Mouse (Mus musculus) lung, embryonic 14.5 days (tissue): ENCODE results near the gene Naxe. TPM values are rescaled to one million over a fixed set of nuclear protein-coding genes. Genes with fewer than 3 reads are reported as not detected.

Experiments
- ATAC-seq: fragments of 200-750 bp; cut with Nextera tagmentation; 2 replicates; pipeline ENCODE4 v1.8.0; 2017; ENCODE audit warnings: mild to moderate bottlenecking, moderate TSS enrichment, moderate library complexity; ENCODE audit not compliant: insufficient read depth
- DNase-seq: peaks from one replicate; pipeline ENCODE4 v3.0.0-alpha.2; 2015
- H3K27ac ChIP-seq: fragments of 300-500 bp; sonication (generic); 2 replicates; pipeline ENCODE4 v1.5.1; 2014; ENCODE audit warnings: low read depth, mild to moderate bottlenecking, moderate library complexity
- H3K27me3 ChIP-seq: fragments of 300-500 bp; sonication (generic); 2 replicates; pipeline ENCODE4 v1.6.1; 2014; ENCODE audit warnings: low read length, control low read depth; ENCODE audit not compliant: insufficient read depth
- H3K36me3 ChIP-seq: fragments of 300-500 bp; sonication (generic); 2 replicates; pipeline ENCODE4 v1.6.1; 2014; ENCODE audit warnings: control low read depth; ENCODE audit not compliant: insufficient read depth
- H3K4me1 ChIP-seq: fragments of 300-500 bp; sonication (generic); 2 replicates; pipeline ENCODE4 v1.6.1; 2014; ENCODE audit warnings: antibody characterized with exemption, control low read depth; ENCODE audit not compliant: insufficient read depth
- H3K4me2 ChIP-seq: fragments of 300-500 bp; sonication (generic); 2 replicates; pipeline ENCODE4 v1.6.1; 2014; ENCODE audit warnings: mild to moderate bottlenecking
- H3K4me3 ChIP-seq: fragments of 300-500 bp; sonication (generic); 2 replicates; pipeline ENCODE4 v1.5.1; 2014; ENCODE audit warnings: low read depth, low read length
- H3K9ac ChIP-seq: fragments of 300-500 bp; sonication (generic); 2 replicates; pipeline ENCODE4 v1.6.1; 2014
- H3K9me3 ChIP-seq: fragments of 300-500 bp; sonication (generic); 2 replicates; pipeline ENCODE4 v1.6.1; 2016; ENCODE audit warnings: low read depth, low read length, control low read depth
- CTCF ChIP-seq: IDR thresholded peaks from 2 replicates; pipeline ENCODE4 v1.5.1; 2016; ENCODE audit warnings: antibody characterized with exemption, low read depth
- WGBS: fragments of 180-500 bp; shearing (Covaris S2); extraction: QIAGEN DNeasy Blood & Tissue Kit; methylation state at CpG from one replicate; pipeline ENCODE4 v1.1.7; 2014; 5-methylcytosine and 5-hydroxymethylcytosine counted together
- polyA plus RNA-seq: library from polyadenylated mRNA; unstranded; fragments of >200 nt; fragmentation: Nextera tagmentation; extraction: Ambion mirVana; gene quantifications from 2 replicates; pipeline ENCODE4 v1.2.1, GENCODE M21; 2014

The Naxe gene
- polyA plus RNA-seq, 1 experiment from 2014 or later: 192 TPM

DNA sequence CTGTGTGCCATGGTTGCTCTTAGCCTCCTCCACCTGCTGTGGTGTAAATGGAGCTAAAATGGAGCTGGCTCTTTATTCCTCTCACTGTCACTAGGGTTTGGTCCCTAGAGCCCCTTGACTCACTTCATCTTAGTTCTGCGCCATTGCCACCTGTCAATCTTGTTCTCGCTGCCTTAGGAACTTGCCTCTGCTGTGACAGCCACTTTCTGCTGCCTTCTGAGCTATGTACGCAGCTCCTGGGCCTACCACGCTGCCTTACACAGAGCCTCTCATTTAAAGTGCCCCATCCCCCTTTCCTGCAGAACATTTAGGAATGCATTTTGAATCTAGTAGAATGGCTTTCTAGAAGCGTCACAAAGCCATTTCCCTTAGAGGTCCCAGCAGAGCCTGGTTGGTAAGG lies 35.8 kb upstream of the Naxe start:
- DNase-seq (no peak), ATAC-seq (no peak)
- Histone ChIP-seq H3K4me3 (no peak overlapping the region), H3K27ac (no peak overlapping the region), H3K4me2 (no peak overlapping the region), H3K27me3 (no peaks in the 10 kb centered on the region), H3K9ac (no peak overlapping the region), H3K9me3 (no peaks in the 10 kb centered on the region), H3K36me3 (peaks cover 90% of the 10 kb centered on the region), H3K4me1 (no peaks in the 10 kb centered on the region)
- no peak for TF ChIP-seq CTCF
- WGBS: 83% methylated on average over 5 of the region's 5 CpGs

DNA sequence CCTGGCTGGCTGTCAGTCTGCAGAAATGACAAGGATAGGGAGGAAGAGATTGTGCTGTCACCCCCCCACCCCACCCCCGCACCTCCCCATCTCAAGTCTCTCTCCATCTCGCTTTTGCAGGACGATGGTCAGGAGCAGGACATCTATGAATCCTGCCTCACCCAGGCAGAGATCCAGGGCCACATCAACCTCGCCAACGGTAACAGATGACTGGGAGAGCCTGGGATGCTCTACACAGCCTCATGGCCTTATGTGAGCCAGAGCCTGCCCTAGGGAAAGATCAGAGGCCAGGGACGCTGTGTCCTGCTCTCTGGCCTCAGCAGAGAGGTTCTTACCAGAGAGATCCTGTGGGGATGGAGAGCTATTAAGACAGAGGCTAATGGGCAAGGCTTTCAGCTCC lies 32.3 kb upstream of the Naxe start:
- no peaks in the 10 kb centered on the region for H3K4me1 ChIP-seq
- H3K36me3 ChIP-seq: peaks cover 92% of the 10 kb centered on the region
- no peak for ATAC-seq
- 97% methylated on average over 6 of the region's 6 CpGs for WGBS
- no peak overlapping the region for H3K27ac ChIP-seq
- no peak overlapping the region for H3K9ac ChIP-seq
- no peak for DNase-seq
- no peaks in the 10 kb centered on the region for H3K9me3 ChIP-seq
- no peak for TF ChIP-seq CTCF
- no peaks in the 10 kb centered on the region for H3K27me3 ChIP-seq
- H3K4me2 ChIP-seq: no peak overlapping the region
- no peak overlapping the region for H3K4me3 ChIP-seq

DNA sequence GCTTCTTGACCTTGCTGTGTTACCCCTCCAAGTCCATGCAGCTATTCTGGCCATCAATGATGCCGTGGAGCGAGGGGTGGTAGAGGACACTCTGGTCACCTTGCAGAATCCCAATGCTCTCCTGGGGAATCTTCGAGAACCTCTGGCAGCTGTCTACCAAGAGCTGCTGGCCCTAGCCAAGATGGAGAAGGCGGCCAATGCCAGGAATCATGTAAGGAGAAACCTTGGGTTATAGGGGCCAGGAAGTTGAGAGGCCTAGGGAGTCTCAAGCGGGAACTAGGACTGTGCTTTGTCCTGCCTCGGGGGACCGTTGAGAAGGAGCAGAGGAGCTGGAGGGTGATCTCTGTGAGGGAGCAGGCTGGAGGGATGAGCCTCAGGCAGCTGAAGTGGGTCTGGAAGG lies 31.8 kb upstream of the Naxe start:
- H3K4me2 ChIP-seq: no peak overlapping the region
- no peaks in the 10 kb centered on the region for H3K9me3 ChIP-seq
- DNase-seq: no peak
- no peaks in the 10 kb centered on the region for H3K4me1 ChIP-seq
- no peak for ATAC-seq
- no peaks in the 10 kb centered on the region for H3K27me3 ChIP-seq
- no peak overlapping the region for H3K27ac ChIP-seq
- 88% methylated on average over 7 of the region's 7 CpGs for WGBS
- TF ChIP-seq CTCF: no peak
- H3K9ac ChIP-seq: no peak overlapping the region
- H3K36me3 ChIP-seq: peaks cover 91% of the 10 kb centered on the region
- no peak overlapping the region for H3K4me3 ChIP-seq

DNA sequence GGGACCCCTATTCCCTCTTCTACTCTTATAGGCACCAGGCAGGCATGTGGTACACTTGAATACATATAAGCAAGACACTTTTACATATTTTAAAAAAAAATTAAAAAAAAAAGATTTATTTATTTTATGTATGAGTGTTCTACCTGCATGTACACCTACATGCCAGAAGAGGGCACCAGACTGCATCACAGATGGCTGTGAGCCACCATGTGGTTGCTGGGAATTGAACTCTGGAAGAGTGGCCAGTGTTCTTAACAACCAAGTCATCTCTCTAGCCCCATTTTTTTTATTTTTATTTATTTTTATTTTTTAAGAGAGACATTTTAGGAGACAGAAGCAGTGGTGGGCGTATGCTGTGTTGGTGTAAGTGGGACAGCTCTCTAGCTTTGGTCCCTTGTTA lies 29.4 kb upstream of the Naxe start:
- Histone ChIP-seq H3K4me3 (no peak overlapping the region), H3K4me1 (0 out of 2 replicates have a peak, but pooled peaks cover 3% of the 10 kb centered on the region), H3K9ac (no peak overlapping the region), H3K4me2 (no peak overlapping the region), H3K27ac (no peak overlapping the region), H3K27me3 (no peaks in the 10 kb centered on the region), H3K36me3 (peaks cover 81% of the 10 kb centered on the region), H3K9me3 (no peaks in the 10 kb centered on the region)
- DNase-seq: peak; percentile 77
- peak; percentile 76 for TF ChIP-seq CTCF
- ATAC-seq: no peak
- 84% methylated on average over 1 of the region's 1 CpGs for WGBS

DNA sequence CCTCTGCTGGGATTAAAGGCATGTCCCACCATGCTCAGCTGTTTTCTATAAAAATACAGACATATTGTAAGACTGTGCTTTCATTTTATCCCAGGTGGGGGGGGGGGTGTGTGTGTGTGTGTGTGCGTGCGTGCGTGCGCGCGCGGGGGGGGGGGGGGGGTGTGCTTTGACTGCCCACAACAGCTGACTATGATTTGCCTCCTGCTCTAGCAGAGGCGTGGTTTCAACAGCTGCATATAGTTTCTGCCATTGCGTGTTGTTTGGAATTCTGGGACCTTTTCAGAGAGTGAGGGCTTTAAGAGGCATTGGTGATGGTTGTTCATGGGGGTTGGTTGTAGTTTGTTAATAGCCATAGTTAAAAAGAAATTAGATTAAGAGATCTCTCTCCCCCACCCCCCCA lies 27.2 kb upstream of the Naxe start:
- WGBS: 93% methylated on average over 8 of the region's 9 CpGs
- Histone ChIP-seq H3K27me3 (no peaks in the 10 kb centered on the region), H3K4me2 (no peak overlapping the region), H3K9ac (no peak overlapping the region), H3K4me1 (0 out of 2 replicates have a peak, but pooled peaks cover 3% of the 10 kb centered on the region), H3K27ac (no peak overlapping the region), H3K4me3 (no peak overlapping the region), H3K36me3 (peaks cover 59% of the 10 kb centered on the region), H3K9me3 (no peaks in the 10 kb centered on the region)
- no peak for TF ChIP-seq CTCF
- no peak for ATAC-seq
- DNase-seq: no peak

DNA sequence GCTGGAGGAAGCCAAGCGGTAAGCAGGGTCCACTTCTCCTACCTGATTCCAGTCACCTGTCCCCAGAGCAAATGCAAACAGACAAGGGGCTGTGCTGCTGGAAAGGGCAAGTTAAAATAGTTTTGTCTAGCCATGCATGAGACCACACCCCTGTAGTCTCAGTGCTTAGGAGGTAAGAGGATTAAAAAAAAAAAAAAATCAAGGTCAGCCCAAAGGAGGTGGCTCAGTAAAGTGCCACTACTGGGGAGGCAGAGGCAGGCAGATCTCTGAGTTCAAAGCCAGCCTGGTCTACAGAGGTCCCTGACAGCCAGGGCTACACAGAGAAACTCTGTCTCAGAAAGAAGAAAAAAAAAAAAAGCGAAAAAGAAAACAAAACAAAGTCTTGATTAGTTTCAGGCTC lies 25.7 kb upstream of the Naxe start:
- ATAC-seq (no peak), DNase-seq (no peak)
- H3K4me3 ChIP-seq: no peak overlapping the region
- WGBS: 94% methylated on average over 2 of the region's 2 CpGs
- H3K4me1 ChIP-seq: 0 out of 2 replicates have a peak, but pooled peaks cover 3% of the 10 kb centered on the region
- no peak for TF ChIP-seq CTCF
- no peak overlapping the region for H3K4me2 ChIP-seq
- no peak overlapping the region for H3K9ac ChIP-seq
- no peaks in the 10 kb centered on the region for H3K27me3 ChIP-seq
- no peaks in the 10 kb centered on the region for H3K9me3 ChIP-seq
- peaks cover 45% of the 10 kb centered on the region for H3K36me3 ChIP-seq
- H3K27ac ChIP-seq: no peak overlapping the region

DNA sequence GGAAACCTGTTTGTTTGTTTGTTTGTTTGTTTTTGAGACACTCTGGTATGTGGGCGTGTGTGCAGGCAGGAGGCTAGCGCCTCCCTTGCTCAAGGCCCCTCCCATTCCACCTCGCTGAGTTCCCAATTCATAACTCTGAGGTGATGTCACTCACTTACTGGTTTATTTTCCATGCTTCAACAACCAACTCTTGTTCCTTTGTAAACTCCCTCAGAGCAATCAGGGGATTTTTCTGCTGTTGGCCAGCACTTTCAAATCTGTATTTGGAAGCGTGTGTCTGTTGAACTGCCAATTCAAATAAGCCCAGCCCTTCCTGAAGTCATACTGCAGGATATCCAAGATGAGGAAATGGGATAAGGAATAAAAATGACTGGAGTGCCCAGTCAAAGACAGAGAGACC lies 24.4 kb upstream of the Naxe start:
- 0 out of 2 replicates have a peak, but pooled peaks cover 3% of the 10 kb centered on the region for H3K4me1 ChIP-seq
- H3K36me3 ChIP-seq: peaks cover 35% of the 10 kb centered on the region
- no peaks in the 10 kb centered on the region for H3K9me3 ChIP-seq
- WGBS: 3% methylated on average over 4 of the region's 4 CpGs
- H3K9ac ChIP-seq: peak overlapping the region; percentile 70
- peak overlapping the region; percentile 75 for H3K4me3 ChIP-seq
- H3K27ac ChIP-seq: peak overlapping the region; percentile 73
- peak; percentile 50 for ATAC-seq
- no peaks in the 10 kb centered on the region for H3K27me3 ChIP-seq
- TF ChIP-seq CTCF: no peak
- peak; percentile 74 for DNase-seq
- peak overlapping the region; percentile 81 for H3K4me2 ChIP-seq

DNA sequence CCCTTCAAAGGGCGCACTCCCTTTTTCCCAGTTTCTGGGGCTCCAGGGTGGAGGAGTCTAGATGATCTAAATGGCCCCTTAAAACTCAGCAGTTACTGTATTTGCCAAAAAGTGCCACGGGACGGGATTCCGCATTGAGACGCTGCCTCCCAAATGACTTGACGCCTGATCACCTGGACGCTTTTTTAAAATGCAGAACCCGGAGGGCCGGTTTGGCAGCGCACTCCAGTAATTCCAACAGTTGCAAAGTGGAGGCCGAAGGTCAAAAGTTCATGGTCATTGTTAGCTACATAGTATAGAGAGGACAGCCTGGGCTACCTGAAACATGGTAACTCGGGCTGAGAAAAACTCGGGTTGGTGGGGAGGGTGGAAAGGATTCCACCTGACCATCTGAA lies 23.9 kb upstream of the Naxe start:
- DNase-seq: peak; percentile 66

More for the DNA sequence above, 23.9 kb upstream of the Naxe start:
- peak overlapping the region; percentile 75 for H3K4me3 ChIP-seq
- H3K27me3 ChIP-seq: no peaks in the 10 kb centered on the region
- H3K9me3 ChIP-seq: no peaks in the 10 kb centered on the region
- peak overlapping the region; percentile 73 for H3K27ac ChIP-seq
- no peak for TF ChIP-seq CTCF
- peak overlapping the region; percentile 70 for H3K9ac ChIP-seq
- WGBS: 1% methylated on average over 13 of the region's 13 CpGs
- H3K4me1 ChIP-seq: 0 out of 2 replicates have a peak, but pooled peaks cover 3% of the 10 kb centered on the region
- H3K4me2 ChIP-seq: peak overlapping the region; percentile 81
- ATAC-seq: peak; percentile 22; the same call in 1 of the 2 replicates
- H3K36me3 ChIP-seq: peaks cover 33% of the 10 kb centered on the region
